Mouse (Mus musculus) small intestine, adult 2 months (tissue): Measurements from ENCODE around the gene Nid1.
"Not testable (repeated sequence)": the region's sequence is repeated elsewhere in the genome, so short reads cannot be mapped to it uniquely, and the experiment has no call there.

ENCODE experiments used
- CTCF ChIP-seq: fragments of 200-500 bp; IDR thresholded peaks from 2 replicates; pipeline ENCODE4 v1.5.1; 2012; ENCODE audit warnings: low read depth, mild to moderate bottlenecking, control low read depth, inconsistent platforms, low read length, moderate library complexity, mixed read lengths; ENCODE audit not compliant: insufficient replicate concordance, insufficient read length; ENCODE audit errors: extremely low read depth
- POLR2A ChIP-seq: fragments of 200-500 bp; IDR thresholded peaks from 2 replicates; pipeline ENCODE4 v1.6.1; 2012; ENCODE audit warnings: low read depth, mild to moderate bottlenecking, control low read depth, inconsistent platforms, low read length, moderate library complexity

GRCm38 (mm10) chr13:13403366-13403765, 34.0 kb upstream of the Nid1 start:
- TF ChIP-seq POLR2A, CTCF: not testable (repeated sequence)
